Mouse (Mus musculus) CD4-positive naive resting alpha-beta T cell, adult 57 days (primary cell): Measurements from ENCODE around the gene Vmn1r7. TPM values are rescaled to one million over a fixed set of nuclear protein-coding genes. Genes with fewer than 3 reads are reported as not detected.

Experiments used
- total RNA-seq: library from RNA; stranded (reverse); gene quantifications from one replicate; pipeline ENCODE4 v1.2.4, GENCODE M21; 2023

Gene Vmn1r7
- total RNA-seq: not detected

DNA sequence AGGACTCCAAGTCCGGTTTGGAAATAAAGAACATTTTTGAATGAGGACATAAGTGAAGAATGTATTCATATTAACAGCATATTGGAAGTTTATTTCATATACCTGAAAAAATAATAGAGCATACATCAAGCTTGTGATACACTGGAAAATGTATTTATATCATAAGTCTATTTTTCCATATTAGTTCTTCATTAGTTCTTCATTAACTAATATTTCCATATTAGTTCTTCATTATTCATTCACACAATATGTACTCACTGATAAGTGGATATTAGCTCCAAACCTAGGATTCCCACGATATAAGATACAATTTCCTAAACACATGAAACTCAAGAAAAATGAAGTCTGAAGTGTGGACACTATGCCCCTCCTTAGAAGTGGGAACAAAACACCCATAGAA, at the start of gene Vmn1r7:
Gene Vmn1r7, minus strand, starts transcription at position 101 of the 400 bp plus-strand sequence.

GRCm38 (mm10) chr6:57066487-57066886, 41.4 kb upstream of the Vmn1r7 start, which contains the start of gene Vmn1r9:
Gene Vmn1r9, plus strand, starts transcription at chr6:57066787.

GRCm38 (mm10) chr6:57031984-57032383, 6.9 kb upstream of the Vmn1r7 start, which contains the start of gene Vmn1r8:
Gene Vmn1r8, plus strand, starts transcription at chr6:57032284.

DNA sequence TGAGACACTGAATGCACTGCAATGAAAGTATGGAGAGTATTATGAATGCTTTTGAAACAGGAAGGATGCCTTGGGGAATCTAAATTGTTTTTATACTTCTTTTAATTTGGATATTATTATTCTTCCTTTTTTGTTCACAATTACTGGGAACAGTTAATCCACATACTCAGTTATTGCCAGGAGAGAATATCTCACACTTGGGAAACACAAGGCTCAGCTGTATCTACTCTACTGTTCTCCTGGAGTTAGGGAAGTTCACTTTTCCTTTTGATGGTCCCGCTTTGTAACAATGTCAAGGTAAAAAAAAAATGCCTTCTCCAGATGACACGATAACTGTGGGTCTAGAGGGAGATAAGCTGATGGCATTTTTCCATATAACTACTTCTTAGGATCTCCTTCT, 28.2 kb downstream of the Vmn1r7 start, which contains the start of gene Vmn1r6:
Gene Vmn1r6, plus strand, starts transcription at position 301 of the 400 bp plus-strand sequence.

Other genes starting within 250 kb of the Vmn1r7 start
- 96.4 TPM for gene Kbtbd2, start 227.5 kb downstream of the Vmn1r7 start, total RNA-seq
- 0.50 TPM for gene Fkbp9, start 193.3 kb downstream of the Vmn1r7 start, total RNA-seq
- 57.6 TPM for gene Nt5c3, start 101.4 kb downstream of the Vmn1r7 start, total RNA-seq
- gene Vmn1r4, start 101.3 kb downstream of the Vmn1r7 start, total RNA-seq: 0.27 TPM
- gene Vmn1r5, start 55.1 kb downstream of the Vmn1r7 start, total RNA-seq: not detected
- gene Vmn1r6, start 28.1 kb downstream of the Vmn1r7 start, total RNA-seq: not detected
- gene Vmn1r8, start 7.0 kb upstream of the Vmn1r7 start, total RNA-seq: not detected
- gene Vmn1r9, start 41.5 kb upstream of the Vmn1r7 start, total RNA-seq: not detected
- not detected for gene Vmn1r10, start 84.1 kb upstream of the Vmn1r7 start, total RNA-seq
- not detected for gene Vmn1r11, start 108.1 kb upstream of the Vmn1r7 start, total RNA-seq
- gene Vmn1r12, start 131.6 kb upstream of the Vmn1r7 start, total RNA-seq: 0.12 TPM
- not detected for gene Vmn1r13, start 178.0 kb upstream of the Vmn1r7 start, total RNA-seq
- not detected for gene Vmn1r14, start 206.4 kb upstream of the Vmn1r7 start, total RNA-seq
- not detected for gene Vmn1r15, start 232.6 kb upstream of the Vmn1r7 start, total RNA-seq